Mouse (Mus musculus) thymus, adult 2 months (tissue): ENCODE data around the gene Zfp592.

ENCODE experiments used
- CTCF ChIP-seq: fragments of 200-500 bp; IDR thresholded peaks from 2 replicates; pipeline ENCODE4 v1.5.1; 2012; ENCODE audit warnings: mild to moderate bottlenecking, control low read depth, low read length, moderate library complexity, borderline replicate concordance; ENCODE audit not compliant: control insufficient read depth, poor library complexity, insufficient read depth; ENCODE audit errors: extremely low read depth
- POLR2A ChIP-seq: fragments of 200-500 bp; IDR thresholded peaks from 2 replicates; pipeline ENCODE4 v1.6.1; 2012; ENCODE audit warnings: mild to moderate bottlenecking, low read length, control low read depth, moderate library complexity; ENCODE audit not compliant: control insufficient read depth, poor library complexity, insufficient read depth; ENCODE audit errors: extremely low read depth

DNA sequence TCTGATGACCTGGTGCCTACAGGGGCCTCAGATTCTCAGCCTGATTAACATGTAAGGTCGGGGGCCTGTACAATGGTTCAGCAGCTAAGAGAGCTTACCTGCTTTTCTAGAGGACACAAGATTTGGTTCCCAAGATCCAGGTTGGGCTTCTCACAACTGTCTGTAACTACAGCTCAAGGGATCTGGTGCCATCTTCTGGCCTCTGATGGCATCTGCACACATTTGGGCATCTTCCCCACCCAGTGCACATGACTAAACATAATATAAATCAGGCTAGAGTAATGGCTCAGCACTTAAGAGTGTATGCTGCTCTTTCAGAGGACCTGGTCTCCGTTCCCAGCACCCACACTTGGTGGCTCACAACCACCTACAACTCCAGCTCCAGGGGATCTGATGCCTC is 67.4 kb downstream of the Zfp592 start:
- TF ChIP-seq CTCF (no peak), POLR2A (no peak)
